Mouse (Mus musculus): Measurements from ENCODE around the gene Igf2.
A peak's percentile ranks its signal among the peaks of the same experiment; 100 is the strongest.

Igf2 gene

GRCm38 (mm10) chr7:142666659-142667058 is at the start of gene Igf2:
TSS of gene Igf2 (minus strand) at chr7:142666816.
- DNase-seq (ENCODE audit: low read depth, low spot score): no peak

GRCm38 (mm10) chr7:142714783-142715498 is 48.3 kb upstream of the Igf2 start:
- DNase-seq (ENCODE audit: low read depth, low spot score): peak; percentile 74

- DNase-seq (ENCODE audit: low read depth, low spot score): no peak
Observed at GRCm38 (mm10) chr7:142706873-142707272, 40.3 kb upstream of the Igf2 start.

GRCm38 (mm10) chr7:142699334-142699860 is 32.8 kb upstream of the Igf2 start:
- no peak for DNase-seq (ENCODE audit: low read depth, low spot score)

GRCm38 (mm10) chr7:142678611-142679010 is 12.0 kb upstream of the Igf2 start:
- DNase-seq (ENCODE audit: low read depth, low spot score): no peak

GRCm38 (mm10) chr7:142675644-142676043 is 9.0 kb upstream of the Igf2 start:
- peak; percentile 77 for DNase-seq (ENCODE audit: low read depth, low spot score)

- no peak for DNase-seq (ENCODE audit: low read depth, low spot score)
Observed at GRCm38 (mm10) chr7:142675141-142675540, 8.5 kb upstream of the Igf2 start.

- DNase-seq (ENCODE audit: low read depth, low spot score): no peak
Observed at GRCm38 (mm10) chr7:142672120-142672519, 5.5 kb upstream of the Igf2 start.

- no peak for DNase-seq (ENCODE audit: low read depth, low spot score)
Observed at GRCm38 (mm10) chr7:142671067-142671466, 4.5 kb upstream of the Igf2 start.

- no peak for DNase-seq (ENCODE audit: low read depth, low spot score)
Observed at GRCm38 (mm10) chr7:142669751-142670625, 3.4 kb upstream of the Igf2 start, which contains the start of gene Gm49394. TSS of gene Gm49394 (minus strand) at chr7:142669942.

GRCm38 (mm10) chr7:142668328-142668727 is 1.7 kb upstream of the Igf2 start:
- no peak for DNase-seq (ENCODE audit: low read depth, low spot score)

- DNase-seq (ENCODE audit: low read depth, low spot score): no peak
Observed at GRCm38 (mm10) chr7:142667521-142667920, 905 bp upstream of the Igf2 start.

- DNase-seq (ENCODE audit: low read depth, low spot score): no peak
Observed at GRCm38 (mm10) chr7:142666109-142666508, 507 bp downstream of the Igf2 start.

GRCm38 (mm10) chr7:142665364-142665763 is 1.3 kb downstream of the Igf2 start:
- no peak for DNase-seq (ENCODE audit: low read depth, low spot score)

- DNase-seq (ENCODE audit: low read depth, low spot score): no peak
Observed at GRCm38 (mm10) chr7:142664465-142665029, 2.1 kb downstream of the Igf2 start.

GRCm38 (mm10) chr7:142663931-142664421 is 2.6 kb downstream of the Igf2 start:
- DNase-seq (ENCODE audit: low read depth, low spot score): no peak

GRCm38 (mm10) chr7:142663151-142663550 is 3.5 kb downstream of the Igf2 start:
- DNase-seq (ENCODE audit: low read depth, low spot score): no peak

GRCm38 (mm10) chr7:142661811-142662210 is 4.8 kb downstream of the Igf2 start:
- no peak for DNase-seq (ENCODE audit: low read depth, low spot score)

GRCm38 (mm10) chr7:142661046-142661445 is 5.6 kb downstream of the Igf2 start:
- no peak for DNase-seq (ENCODE audit: low read depth, low spot score)

- DNase-seq (ENCODE audit: low read depth, low spot score): no peak
Observed at GRCm38 (mm10) chr7:142660651-142660945, 6.0 kb downstream of the Igf2 start.

- no peak for DNase-seq (ENCODE audit: low read depth, low spot score)
Observed at GRCm38 (mm10) chr7:142659767-142660650, 6.6 kb downstream of the Igf2 start.

Data from mesoderm, embryonic 11.5 days (tissue).